ENCODE assay signal across 8 mouse cellular contexts in the genomic region with DNA sequence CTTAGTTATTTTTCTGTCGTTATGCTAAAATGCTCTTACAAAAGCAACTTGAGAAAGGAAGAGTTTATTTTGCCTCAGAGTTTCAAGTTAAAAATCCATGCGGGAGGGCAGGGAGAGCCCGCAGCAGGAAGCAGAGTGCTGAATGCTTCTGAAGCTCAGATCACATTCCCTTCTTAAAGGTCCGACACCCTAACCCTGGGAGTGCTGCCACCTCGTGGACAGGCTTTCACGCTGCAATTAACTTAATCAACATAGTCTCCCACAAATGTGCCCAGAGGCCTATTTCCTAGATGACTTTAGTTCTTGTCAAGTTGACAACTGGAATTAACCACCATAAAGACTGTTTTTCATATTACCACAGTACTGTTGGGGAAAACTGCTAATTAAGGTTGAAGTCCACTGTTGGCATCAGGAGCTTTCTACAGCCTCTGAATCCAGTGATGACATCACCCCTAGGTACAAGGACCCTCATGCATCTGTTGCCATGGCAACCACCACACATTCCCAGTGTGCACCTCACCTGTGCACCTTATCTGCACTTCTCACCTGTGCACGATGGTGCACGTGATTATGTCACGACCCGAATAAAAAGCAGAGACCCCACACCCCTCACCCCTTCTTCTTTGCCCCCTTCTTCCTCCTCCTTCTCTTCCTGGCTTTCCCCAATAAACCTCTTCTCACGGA. TPM values are rescaled to one million over a fixed set of nuclear protein-coding genes. Genes with fewer than 3 reads are reported as not detected.
DNase-seq lines count a peak whose midpoint lies in the region.

No protein-coding gene starts in this region.

- peaks cover 20% of the 10 kb centered on the region for H3K27me3 ChIP-seq in embryonic facial prominence, embryonic 10.5 days (replicated peaks; ENCODE audit: low read depth, poor library complexity, severe bottlenecking)

- 0 out of 2 replicates have a peak, but pooled peaks cover 4% of the 10 kb centered on the region for H3K4me1 ChIP-seq in embryonic facial prominence, embryonic 10.5 days

- H3K36me3 ChIP-seq in embryonic facial prominence, embryonic 10.5 days (replicated peaks), result peaks cover under 1% of the 10 kb centered on the region; the same call in 1 of the 2 replicates

- DNase-seq in adrenal gland, adult (ENCODE audit: inconsistent age in 2 of 2, low spot score in 1 of 2), result peak; percentile 51 to 77
- no peak for DNase-seq in adrenal gland, adult 8-10 months
- peak; percentile 38 for DNase-seq in 3134 (ENCODE audit: extremely low read depth, insufficient read length, low spot score)
- DNase-seq in adrenal gland, adult 2 months, result peak; percentile 66
- peak; percentile 76 for DNase-seq in embryonic facial prominence, embryonic 10.5 days (ENCODE audit: low spot score)
- peak; percentile 83 for DNase-seq in induced T-regulatory cell, adult 2 months (ENCODE audit: low read depth)
- peak; percentile 49 to 56 for DNase-seq in lung, adult 18-20 months
- DNase-seq in right cerebral cortex, postnatal 14 days, result peak; percentile 31

- H3K27ac ChIP-seq in embryonic facial prominence, embryonic 10.5 days (replicated peaks), result no peak overlapping the region

- H3K4me3 ChIP-seq in embryonic facial prominence, embryonic 10.5 days, result no peak overlapping the region

- WGBS in embryonic facial prominence, embryonic 10.5 days, result 39% methylated on average over 11 of the region's 11 CpGs

- no peaks in the 10 kb centered on the region for H3K9me3 ChIP-seq in embryonic facial prominence, embryonic 10.5 days

RNA-seq across cellular contexts. Expression of a gene that starts 17.5 kb away (rescaled TPM):
- 100 to 1,000 TPM in 2 of 4 experiments, 10 to 100 TPM in 2; 96.5 to 124 (median 111) TPM for total RNA-seq in adrenal gland, adult 8-10 months (2022)
- 100 to 1,000 TPM in 1 of 2 experiments, 10 to 100 TPM in 1; 79.5 to 136 TPM for total RNA-seq in adrenal gland, adult 2 months (2021)
- 10.2 and 15.8 TPM in 2 replicates for polyA plus RNA-seq in adrenal gland, adult 2 months (2012; rRNA removed)
- polyA plus RNA-seq in embryonic facial prominence, embryonic 10.5 days (2016; fragmentation: Nextera tagmentation; extraction: Ambion mirVana), result 147 and 150 TPM in 2 replicates

RNA-seq across cellular contexts. Expression of a gene that starts 39.0 kb away (rescaled TPM):
- 10 to 100 TPM; 21.9 to 26.4 (median 24.3) TPM for total RNA-seq in adrenal gland, adult 8-10 months (2022)
- total RNA-seq in adrenal gland, adult 2 months (2021), result 10 to 100 TPM; 16.1 to 21.7 TPM
- 9.7 and 16.7 TPM in 2 replicates for polyA plus RNA-seq in adrenal gland, adult 2 months (2012; rRNA removed)
- polyA plus RNA-seq in embryonic facial prominence, embryonic 10.5 days (2016; fragmentation: Nextera tagmentation; extraction: Ambion mirVana), result 36.4 and 36.5 TPM in 2 replicates

RNA-seq across cellular contexts. Expression of a gene that starts 43.0 kb away (rescaled TPM):
- 10 to 100 TPM; 18.3 to 24.3 (median 22.8) TPM for total RNA-seq in adrenal gland, adult 8-10 months (2022)
- total RNA-seq in adrenal gland, adult 2 months (2021), result 10 to 100 TPM; 16.8 to 17.9 TPM
- 2.5 and 3.0 TPM in 2 replicates for polyA plus RNA-seq in adrenal gland, adult 2 months (2012; rRNA removed)
- polyA plus RNA-seq in embryonic facial prominence, embryonic 10.5 days (2016; fragmentation: Nextera tagmentation; extraction: Ambion mirVana), result 42.9 and 45.9 TPM in 2 replicates
